Comparison of ENCODE assay signal across 17 mouse cellular contexts in the genomic region with DNA sequence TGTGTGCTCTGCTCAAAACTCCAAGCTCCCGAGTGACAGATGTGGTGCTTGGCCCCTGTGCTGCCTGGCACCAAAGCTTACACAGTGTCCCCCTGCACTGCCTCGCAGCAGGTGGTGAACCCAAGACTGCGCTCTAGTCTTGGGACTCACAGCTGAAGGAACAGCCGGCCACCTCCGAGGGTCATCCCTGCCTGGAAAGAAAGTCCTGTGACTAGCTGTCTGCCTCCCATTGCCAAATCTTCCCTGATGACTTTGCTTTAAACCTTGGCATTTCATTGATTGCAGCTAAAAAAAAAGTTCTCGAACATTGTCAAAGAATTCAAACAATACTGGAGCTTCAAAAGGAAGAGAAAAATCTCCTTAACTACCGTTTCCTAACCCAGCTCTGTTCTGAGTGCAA. TPM values are rescaled to one million over a fixed set of nuclear protein-coding genes. Genes with fewer than 3 reads are reported as not detected.
DNase-seq lines count a peak whose midpoint lies in the region; ATAC-seq and TF ChIP-seq lines count a peak whose summit lies in the region.
"Had no signal": no experiment of that assay in that cellular context is flagged by ENCODE, and none has a peak within 500 bp of the region (broad histone marks: within the 10 kb centered on the region; RNA-seq: fewer than 3 reads in every experiment).

No protein-coding gene starts in this region.

- no peak overlapping the region for H3K4me2 ChIP-seq in kidney, embryonic 15.5 days
- H3K4me2 ChIP-seq in liver, postnatal 0 days (ENCODE audit: low read depth, low read length), result no peak overlapping the region
- no peak overlapping the region for H3K4me2 ChIP-seq in liver, embryonic 12.5 days

- H3K27me3 ChIP-seq in kidney, embryonic 15.5 days, result no peaks in the 10 kb centered on the region
- no peaks in the 10 kb centered on the region for H3K27me3 ChIP-seq in liver, postnatal 0 days (ENCODE audit: insufficient read depth, low read length)
- peaks cover 17% of the 10 kb centered on the region for H3K27me3 ChIP-seq in liver, embryonic 12.5 days (replicated peaks)
- H3K27me3 ChIP-seq: limb, embryonic 15.5 days; lung, embryonic 15.5 days had no signal

- peak; percentile 56 for DNase-seq in heart, adult 11 months
- no peak for DNase-seq in heart, adult 9 months (ENCODE audit: low spot score in 2 of 2)
- no peak for DNase-seq in kidney, adult 18-20 months
- DNase-seq in liver, postnatal 0 days, result no peak
- no peak for DNase-seq in thymus, postnatal 10 days (ENCODE audit: low spot score in 2 of 2)
- no peak for DNase-seq in layer of hippocampus, postnatal 36 days
- DNase-seq: cerebellum, adult 11 months had no signal

- WGBS in kidney, embryonic 15.5 days, result 54% methylated on average over 7 of the region's 7 CpGs
- WGBS in liver, postnatal 0 days (ENCODE audit: insufficient replicate concordance), result 60% methylated on average over 7 of the region's 7 CpGs
- WGBS in liver, embryonic 12.5 days (ENCODE audit: insufficient replicate concordance), result 49% methylated on average over 7 of the region's 7 CpGs

- H3K9ac ChIP-seq in kidney, embryonic 15.5 days, result no peak overlapping the region
- no peak overlapping the region for H3K9ac ChIP-seq in liver, postnatal 0 days (replicated peaks)
- no peak overlapping the region for H3K9ac ChIP-seq in liver, embryonic 12.5 days
- H3K9ac ChIP-seq: limb, embryonic 15.5 days; lung, embryonic 15.5 days had no signal

- H3K36me3 ChIP-seq in kidney, embryonic 15.5 days, result no peaks in the 10 kb centered on the region
- H3K36me3 ChIP-seq in liver, postnatal 0 days (replicated peaks; ENCODE audit: insufficient read depth, low read length), result no peaks in the 10 kb centered on the region
- no peaks in the 10 kb centered on the region for H3K36me3 ChIP-seq in liver, embryonic 12.5 days
- H3K36me3 ChIP-seq: limb, embryonic 15.5 days; lung, embryonic 15.5 days had no signal

- no peak for ATAC-seq in kidney, embryonic 15.5 days (replicated peaks; ENCODE audit: low FRiP score)
- no peak for ATAC-seq in liver, postnatal 0 days
- no peak for ATAC-seq in liver, embryonic 12.5 days
- ATAC-seq: hindbrain, embryonic 16.5 days; midbrain, embryonic 16.5 days had no signal

- TF ChIP-seq EP300 in liver, postnatal 0 days (IDR thresholded peaks at IDR 0.05; ENCODE audit: low read depth), result no peak

- H3K4me1 ChIP-seq in kidney, embryonic 15.5 days, result peaks cover 33% of the 10 kb centered on the region
- 0 out of 2 replicates have a peak, but pooled peaks cover 3% of the 10 kb centered on the region for H3K4me1 ChIP-seq in liver, postnatal 0 days (ENCODE audit: insufficient read depth)
- H3K4me1 ChIP-seq in liver, embryonic 12.5 days, result no peaks in the 10 kb centered on the region
- H3K4me1 ChIP-seq: lung, embryonic 15.5 days had no signal

- no peaks in the 10 kb centered on the region for H3K9me3 ChIP-seq in kidney, embryonic 15.5 days (replicated peaks)
- H3K9me3 ChIP-seq in liver, postnatal 0 days (ENCODE audit: low read length), result no peaks in the 10 kb centered on the region
- no peaks in the 10 kb centered on the region for H3K9me3 ChIP-seq in liver, embryonic 12.5 days (replicated peaks)
- H3K9me3 ChIP-seq: limb, embryonic 15.5 days; lung, embryonic 15.5 days had no signal

- no peak overlapping the region for H3K4me3 ChIP-seq in kidney, embryonic 15.5 days (replicated peaks)
- H3K4me3 ChIP-seq in liver, postnatal 0 days (ENCODE audit: low read depth, low read length), result no peak overlapping the region
- no peak overlapping the region for H3K4me3 ChIP-seq in liver, embryonic 12.5 days
- H3K4me3 ChIP-seq: limb, embryonic 15.5 days; lung, embryonic 15.5 days had no signal

- H3K27ac ChIP-seq in kidney, embryonic 15.5 days, result peak overlapping the region; percentile 83
- peak overlapping the region; percentile 67; the same call in 1 of the 2 replicates for H3K27ac ChIP-seq in liver, postnatal 0 days (ENCODE audit: low read depth)
- no peak overlapping the region for H3K27ac ChIP-seq in liver, embryonic 12.5 days
- H3K27ac ChIP-seq: limb, embryonic 15.5 days; lung, embryonic 15.5 days; stomach, postnatal 0 days had no signal

- no peak for TF ChIP-seq CTCF in liver, postnatal 0 days (IDR thresholded peaks at IDR 0.05; ENCODE audit: low read depth)

RNA-seq across cellular contexts. Expression of a gene that starts 0.7 kb away (rescaled TPM):
- polyA plus RNA-seq in kidney, embryonic 15.5 days (2015; fragmentation: Nextera tagmentation; extraction: Ambion mirVana), result 21.6 and 22.2 TPM in 2 replicates
- polyA plus RNA-seq in liver, postnatal 0 days (2015; fragmentation: Nextera tagmentation; extraction: Ambion mirVana), result 77.9 and 84.7 TPM in 2 replicates
- 15.6 and 17.7 TPM in 2 replicates for polyA plus RNA-seq in liver, embryonic 12.5 days (2016; fragmentation: Nextera tagmentation; extraction: Ambion mirVana)
- total RNA-seq in layer of hippocampus, postnatal 36 days (2021), result 10 to 100 TPM in 1 of 2 experiments, 1 to 10 TPM in 1; 8.4 to 11.5 TPM

RNA-seq across cellular contexts. Expression of a gene that starts 43.6 kb away (rescaled TPM):
- 0.44 and 0.51 TPM in 2 replicates for polyA plus RNA-seq in kidney, embryonic 15.5 days (2015; fragmentation: Nextera tagmentation; extraction: Ambion mirVana)
- 23.6 and 25.8 TPM in 2 replicates for polyA plus RNA-seq in liver, postnatal 0 days (2015; fragmentation: Nextera tagmentation; extraction: Ambion mirVana)
- 0.87 and 0.94 TPM in 2 replicates for polyA plus RNA-seq in liver, embryonic 12.5 days (2016; fragmentation: Nextera tagmentation; extraction: Ambion mirVana)
- total RNA-seq in layer of hippocampus, postnatal 36 days (2021), result 1 to 10 TPM; 2.3 to 3.8 TPM
- total RNA-seq: hematopoietic stem cell, adult 5-6 weeks; MEL had no signal
- polyA plus RNA-seq: lung, embryonic 15.5 days had no signal

RNA-seq across cellular contexts. Expression of a gene that starts 53.6 kb away (rescaled TPM):
- 2.1 and 3.2 TPM in 2 replicates for polyA plus RNA-seq in kidney, embryonic 15.5 days (2015; fragmentation: Nextera tagmentation; extraction: Ambion mirVana)
- 19.2 and 24.1 TPM in 2 replicates for polyA plus RNA-seq in liver, postnatal 0 days (2015; fragmentation: Nextera tagmentation; extraction: Ambion mirVana)
- 5.0 and 5.9 TPM in 2 replicates for polyA plus RNA-seq in liver, embryonic 12.5 days (2016; fragmentation: Nextera tagmentation; extraction: Ambion mirVana)
- under 1 TPM; 0.20 to 0.47 TPM for total RNA-seq in layer of hippocampus, postnatal 36 days (2021)
- total RNA-seq: layer of hippocampus, postnatal 10 days had no signal

Comparison
In these comparisons a context has a peak if more than half of its experiments do, and no peak if none do; other contexts are left out.
1. RNA of a gene that starts 43.6 kb away (polyA plus RNA-seq): 23.6 to 25.8 TPM in liver, postnatal 0 days; 0.87 to 0.94 TPM in liver, embryonic 12.5 days and 0.44 to 0.51 TPM in kidney, embryonic 15.5 days; every median in the first group is over 10 times any median in the second.